Mouse (Mus musculus) Patski (cell line): ENCODE results near the gene Vmn1r10. TPM values are rescaled to one million over a fixed set of nuclear protein-coding genes. Genes with fewer than 3 reads are reported as not detected.

ENCODE experiments used
- ATAC-seq: fragments of 100-300 bp; one replicate; pipeline ENCODE4 v1.8.0; 2021
- CTCF ChIA-PET: fragments of 350-600 bp; sonication (Branson Sonifier 250); formaldehyde crosslinking; loops from one replicate; lab custom pipeline; 2022; ENCODE audit warnings: inconsistent platforms; lab: Charles Lee
- POLR2A ChIA-PET: fragments of 350-600 bp; sonication (Branson Sonifier 250); formaldehyde crosslinking; loops from one replicate; lab custom pipeline; 2022; ENCODE audit warnings: antibody characterized with exemption, inconsistent platforms; lab: Charles Lee
- DNase-seq: peaks from one replicate; pipeline ENCODE4 v3.0.0-alpha.2; 2011; ENCODE audit warnings: low read depth, low spot score
- H3K27me3 ChIP-seq: fragments of 371-371 bp; one replicate; pipeline ENCODE4 v1.5.1; 2021
- CTCF ChIP-seq: fragments of 100-300 bp; IDR thresholded peaks from one replicate; pipeline ENCODE4 v1.5.1; 2021
- in situ Hi-C: fragments of 300-500 bp; cut with MboI; formaldehyde crosslinking; loops from 3 replicates; pipeline ENCODE4 v1.11.1; 2018; ENCODE audit warnings: low pct_unique_long_range_greater_than_20kb, mixed read lengths
- polyA plus RNA-seq: library from polyadenylated mRNA; unstranded; gene quantifications from one replicate; pipeline ENCODE4 v1.2.3, GENCODE M21; 2021

The Vmn1r10 gene
- polyA plus RNA-seq = not detected

DNA sequence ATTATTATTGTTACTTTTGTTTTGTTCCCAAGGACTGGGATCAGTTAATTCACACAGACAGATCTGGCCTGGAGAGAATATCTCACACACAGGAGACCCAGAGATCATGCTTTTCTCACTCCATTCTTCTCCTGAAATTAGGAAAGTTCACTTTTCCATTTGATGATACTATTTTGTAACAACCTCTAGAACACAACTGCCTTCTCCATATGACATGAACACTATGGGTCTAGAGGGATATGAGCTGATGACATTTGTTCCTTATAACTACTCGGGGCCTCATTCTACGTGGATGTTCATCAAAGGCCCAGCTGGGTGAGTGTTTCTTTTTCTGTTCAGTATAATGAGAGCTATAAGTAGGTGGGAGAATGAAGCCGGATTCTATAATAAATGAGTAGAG is at the start of gene Vmn1r10:
TSS of gene Vmn1r10 (plus strand) at position 301 of the 400 bp plus-strand sequence.
- in situ Hi-C loops = no loop called here
- ATAC-seq (no peak), DNase-seq (no peak)
- CTCF ChIA-PET = no interaction called here
- POLR2A ChIA-PET = no interaction called here
- no peak for TF ChIP-seq CTCF
- no peaks in the 10 kb centered on the region for H3K27me3 ChIP-seq

DNA sequence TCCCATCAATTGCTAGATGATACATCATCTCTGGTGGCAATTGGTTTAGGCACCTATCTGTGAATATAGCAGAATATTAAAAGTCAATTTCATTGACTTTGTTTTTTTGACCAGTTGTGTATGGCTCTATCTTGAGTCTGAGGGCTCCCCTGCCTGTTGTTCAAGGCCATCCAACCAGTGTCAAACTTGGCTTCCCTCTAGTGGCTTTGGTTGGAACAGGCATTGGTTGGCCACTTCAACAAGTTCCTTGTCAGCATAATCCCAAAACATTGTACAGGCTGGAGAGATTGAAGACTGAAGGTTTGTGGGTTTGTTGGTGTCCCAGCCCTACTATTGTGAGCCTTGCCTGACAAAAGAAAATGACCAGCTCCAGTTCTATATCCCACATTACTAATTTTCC is 45.5 kb upstream of the Vmn1r10 start:
- ATAC-seq (no peak), DNase-seq (no peak)
- ChIA-PET CTCF (no interaction called here), POLR2A (no interaction called here)
- peaks cover 12% of the 10 kb centered on the region for H3K27me3 ChIP-seq
- in situ Hi-C loops = loop anchor here (10.0 kb wide), 2 partner anchors 51 to 249 kb away; no protein-coding TSS in a partner anchor
- TF ChIP-seq CTCF = peak; percentile 16

DNA sequence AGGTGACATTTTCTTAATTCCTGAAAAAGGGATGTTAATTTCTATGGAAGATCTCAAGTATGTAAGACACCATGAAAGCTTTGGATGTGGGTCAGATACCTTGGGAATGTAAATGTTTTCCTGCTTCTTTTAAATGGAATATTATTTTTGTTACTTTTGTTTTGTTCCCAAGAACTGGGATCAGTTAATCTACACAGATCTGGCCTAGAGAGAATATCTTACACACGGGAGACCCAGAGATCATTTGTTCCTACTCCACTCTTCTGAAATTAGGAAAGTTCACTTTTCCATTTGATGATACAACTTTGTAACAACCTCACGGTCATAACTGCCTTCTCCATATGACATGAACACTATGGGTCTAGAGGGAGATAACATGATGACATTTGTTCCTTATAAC is 42.8 kb upstream of the Vmn1r10 start, which contains the start of gene Vmn1r9:
TSS of gene Vmn1r9 (plus strand) at position 301 of the 400 bp plus-strand sequence.
- POLR2A ChIA-PET = interaction anchor here (0.6 kb wide), 1 partner anchor 405 kb away, joined by 3 read pairs; no protein-coding TSS in a partner anchor
- in situ Hi-C loops = loop anchor here (10.0 kb wide), 2 partner anchors 48 to 252 kb away; no protein-coding TSS in a partner anchor
- no peak for DNase-seq
- peaks cover 12% of the 10 kb centered on the region for H3K27me3 ChIP-seq
- no peak for ATAC-seq
- CTCF ChIA-PET = no interaction called here
- TF ChIP-seq CTCF = no peak

DNA sequence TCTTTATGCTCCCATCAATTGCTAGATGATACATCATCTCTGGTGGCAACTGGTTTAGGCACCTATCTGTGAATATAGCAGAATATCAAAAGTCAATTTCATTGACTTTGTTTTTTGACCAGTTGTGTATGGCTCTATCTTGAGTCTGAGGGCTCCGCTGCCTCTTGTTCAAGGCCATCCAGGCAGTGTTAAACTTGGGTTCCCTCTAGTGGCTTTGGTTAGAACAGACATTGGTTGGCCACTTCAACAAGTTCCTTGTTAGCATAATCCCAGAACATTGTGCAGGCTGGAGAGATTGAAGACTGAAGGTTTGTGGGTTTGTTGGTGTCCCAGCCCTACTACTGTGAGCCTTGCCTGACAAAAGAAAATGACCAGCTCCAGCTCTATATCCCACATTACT is 2.9 kb upstream of the Vmn1r10 start:
- no peak for ATAC-seq

DNA sequence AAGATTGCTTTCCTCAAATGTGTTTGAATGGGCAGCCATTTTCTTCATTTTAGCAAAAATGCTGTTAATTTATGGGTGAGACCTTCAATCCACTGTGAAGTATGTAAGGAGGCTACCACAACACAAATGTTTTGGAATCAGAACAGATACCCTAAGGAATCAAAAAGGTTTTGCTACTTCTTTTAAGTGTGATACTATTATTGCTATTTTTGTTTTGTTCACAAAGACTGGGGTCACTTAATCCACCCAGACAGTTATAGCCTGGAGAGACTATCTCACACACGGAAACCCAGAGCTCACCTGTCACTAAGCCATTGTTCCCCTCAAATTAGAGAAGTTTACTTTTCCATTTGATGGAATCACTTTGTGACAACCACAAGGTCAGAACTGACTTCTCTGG is 23.9 kb downstream of the Vmn1r10 start, which contains the start of gene Vmn1r11:
TSS of gene Vmn1r11 (plus strand) at position 301 of the 400 bp plus-strand sequence.
- POLR2A ChIA-PET = no interaction called here
- CTCF ChIA-PET = no interaction called here
- ATAC-seq (no peak), DNase-seq (no peak)
- TF ChIP-seq CTCF = no peak
- in situ Hi-C loops = no loop called here
- peaks cover 3% of the 10 kb centered on the region for H3K27me3 ChIP-seq

More for the DNA sequence above, 2.9 kb upstream of the Vmn1r10 start:
- DNase-seq = no peak
- peak; percentile 24 for TF ChIP-seq CTCF
- POLR2A ChIA-PET = no interaction called here
- in situ Hi-C loops = no loop called here
- no peaks in the 10 kb centered on the region for H3K27me3 ChIP-seq
- CTCF ChIA-PET = no interaction called here

DNA sequence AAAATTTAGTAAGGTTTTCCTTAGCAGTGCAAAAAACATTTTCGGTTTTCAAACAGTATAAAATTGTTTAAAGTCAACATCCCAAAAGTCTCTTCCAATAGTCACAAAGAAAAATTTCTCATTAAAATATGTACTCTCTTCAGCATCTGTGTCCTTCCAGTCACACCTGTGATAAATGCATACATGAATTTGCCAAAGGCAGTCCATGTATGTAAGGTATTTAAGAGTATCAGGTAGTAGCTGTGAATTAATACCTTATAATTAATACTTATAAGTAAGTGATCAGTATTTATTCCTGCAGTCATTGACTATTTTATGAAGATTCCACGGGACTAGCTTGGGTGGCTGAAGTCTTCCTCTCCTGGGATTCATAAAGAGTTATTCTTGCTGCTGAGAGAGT is 47.4 kb downstream of the Vmn1r10 start, which contains the start of gene Vmn1r12:
TSS of gene Vmn1r12 (plus strand) at position 301 of the 400 bp plus-strand sequence.
- ChIA-PET CTCF (no interaction called here), POLR2A (no interaction called here)
- in situ Hi-C loops = no loop called here
- no peak for TF ChIP-seq CTCF
- H3K27me3 ChIP-seq = no peaks in the 10 kb centered on the region
- ATAC-seq = no peak
- DNase-seq = no peak

Other genes with a start within 250 kb of the Vmn1r10 start
- 37.3 TPM for gene Nt5c3, start 185.5 kb upstream of the Vmn1r10 start, polyA plus RNA-seq
- gene Vmn1r4, start 185.4 kb upstream of the Vmn1r10 start, polyA plus RNA-seq = 0.10 TPM
- not detected for gene Vmn1r5, start 139.2 kb upstream of the Vmn1r10 start, polyA plus RNA-seq
- gene Vmn1r6, start 112.2 kb upstream of the Vmn1r10 start, polyA plus RNA-seq = not detected
- gene Vmn1r7, start 84.1 kb upstream of the Vmn1r10 start, polyA plus RNA-seq = not detected
- not detected for gene Vmn1r8, start 77.2 kb upstream of the Vmn1r10 start, polyA plus RNA-seq
- gene Vmn1r9, start 42.7 kb upstream of the Vmn1r10 start, polyA plus RNA-seq = not detected
- not detected for gene Vmn1r11, start 24.0 kb downstream of the Vmn1r10 start, polyA plus RNA-seq
- not detected for gene Vmn1r12, start 47.5 kb downstream of the Vmn1r10 start, polyA plus RNA-seq
- gene Vmn1r13, start 93.8 kb downstream of the Vmn1r10 start, polyA plus RNA-seq = not detected
- gene Vmn1r14, start 122.2 kb downstream of the Vmn1r10 start, polyA plus RNA-seq = not detected
- 0.05 TPM for gene Vmn1r15, start 148.5 kb downstream of the Vmn1r10 start, polyA plus RNA-seq
- gene Vmn1r16, start 220.0 kb downstream of the Vmn1r10 start, polyA plus RNA-seq = 0.08 TPM